Mouse (Mus musculus) layer of hippocampus, postnatal 10 days (tissue): ENCODE results near the gene 3425401B19Rik. TPM values are rescaled to one million over a fixed set of nuclear protein-coding genes. Genes with fewer than 3 reads are reported as not detected.

Experiments used
- DNase-seq, 2 experiments: peaks; one replicate each; pipeline ENCODE4 v3.0.0; 2021; ENCODE audit warnings: low spot score in 2 of 2
- total RNA-seq, 2 experiments: library from RNA; stranded (reverse); gene quantifications; 2 replicates each; pipeline ENCODE4 v1.2.3; 2021

3425401B19Rik gene
- total RNA-seq, 2 experiments from 2014 or later: 0.07 to 0.09 TPM

- DNase-seq: no peak
Observed at GRCm38 (mm10) chr14:32663099-32663498, 22.0 kb downstream of the 3425401B19Rik start.

GRCm38 (mm10) chr14:32659781-32660180 lies 25.3 kb downstream of the 3425401B19Rik start:
- no peak for DNase-seq

- DNase-seq: no peak
Observed at GRCm38 (mm10) chr14:32638485-32638884, 46.6 kb downstream of the 3425401B19Rik start.

- no peak for DNase-seq
Observed at GRCm38 (mm10) chr14:32634015-32634682, 50.9 kb downstream of the 3425401B19Rik start.

GRCm38 (mm10) chr14:32632908-32633600 lies 52.0 kb downstream of the 3425401B19Rik start:
- DNase-seq: no peak

GRCm38 (mm10) chr14:32628584-32628983 lies 56.5 kb downstream of the 3425401B19Rik start:
- peak in 1 of 2 experiments; percentile 33 for DNase-seq

GRCm38 (mm10) chr14:32627271-32627670 lies 57.8 kb downstream of the 3425401B19Rik start:
- peak in 1 of 2 experiments; percentile 39 for DNase-seq

GRCm38 (mm10) chr14:32624811-32625210 lies 60.3 kb downstream of the 3425401B19Rik start:
- DNase-seq: no peak

- no peak for DNase-seq
Observed at GRCm38 (mm10) chr14:32624245-32624644, 60.8 kb downstream of the 3425401B19Rik start.

GRCm38 (mm10) chr14:32617253-32617652 lies 67.8 kb downstream of the 3425401B19Rik start:
- no peak for DNase-seq

GRCm38 (mm10) chr14:32609392-32609791 lies 75.7 kb downstream of the 3425401B19Rik start:
- DNase-seq: peak; percentile 65 to 68

Other genes starting within 250 kb of the 3425401B19Rik start
- under 1 TPM in 1 of 2 experiments, not detected in 1; 0.30 TPM for gene Slc18a3, start 220.4 kb downstream of the 3425401B19Rik start, total RNA-seq
- not detected for gene Chat, start 219.3 kb downstream of the 3425401B19Rik start, total RNA-seq
- gene Ercc6, start 171.8 kb downstream of the 3425401B19Rik start, total RNA-seq: 10 to 100 TPM; 18.0 to 21.4 TPM
- gene Prrxl1, start 85.9 kb downstream of the 3425401B19Rik start, total RNA-seq: not detected
- gene Tmem273, start 100.7 kb upstream of the 3425401B19Rik start, total RNA-seq: under 1 TPM; 0.49 to 0.78 TPM
- not detected for gene Fam170b, start 148.7 kb upstream of the 3425401B19Rik start, total RNA-seq
- gene Vstm4, start 171.5 kb upstream of the 3425401B19Rik start, total RNA-seq: 1 to 10 TPM; 6.2 to 6.3 TPM